Mouse (Mus musculus) testis, adult 2 months (tissue): ENCODE results near the gene Rcan2. TPM values are rescaled to one million over a fixed set of nuclear protein-coding genes. Genes with fewer than 3 reads are reported as not detected.

Experiments
- H3K27ac ChIP-seq: fragments of 200-500 bp; 2 replicates; pipeline ENCODE4 v1.5.1; 2012; ENCODE audit warnings: low read depth, low read length; ENCODE audit not compliant: control insufficient read depth, insufficient read depth
- H3K27me3 ChIP-seq: fragments of 200-500 bp; 2 replicates; pipeline ENCODE4 v1.6.1; 2012; ENCODE audit warnings: mild to moderate bottlenecking, low read length, moderate library complexity; ENCODE audit not compliant: control insufficient read depth, insufficient read depth
- H3K36me3 ChIP-seq: fragments of 200-500 bp; 2 replicates; pipeline ENCODE4 v1.6.1; 2012; ENCODE audit warnings: mild to moderate bottlenecking, low read length; ENCODE audit not compliant: control insufficient read depth, insufficient read depth
- H3K4me1 ChIP-seq: fragments of 200-500 bp; 2 replicates; pipeline ENCODE4 v1.6.1; 2012; ENCODE audit warnings: low read length; ENCODE audit not compliant: control insufficient read depth, insufficient read depth
- H3K4me3 ChIP-seq: fragments of 200-500 bp; 2 replicates; pipeline ENCODE4 v1.5.1; 2012; ENCODE audit warnings: low read depth, mild to moderate bottlenecking, low read length, moderate library complexity, mixed read lengths; ENCODE audit not compliant: control insufficient read depth
- CTCF ChIP-seq: fragments of 200-500 bp; IDR thresholded peaks from 2 replicates; pipeline ENCODE4 v1.5.1; 2012; ENCODE audit warnings: low read depth, mild to moderate bottlenecking, inconsistent platforms, low read length, moderate library complexity; ENCODE audit not compliant: control insufficient read depth, insufficient read depth, insufficient replicate concordance
- POLR2A ChIP-seq: fragments of 200-500 bp; IDR thresholded peaks from 2 replicates; pipeline ENCODE4 v1.6.1; 2012; ENCODE audit warnings: low read depth, mild to moderate bottlenecking, inconsistent platforms, low read length, moderate library complexity; ENCODE audit not compliant: control insufficient read depth
- polyA plus RNA-seq: library from polyadenylated mRNA; depleted of rRNA; stranded (reverse); fragments of >200 nt; gene quantifications from 2 replicates; pipeline ENCODE4 v1.2.3, GENCODE M21; 2012

The Rcan2 gene
- polyA plus RNA-seq, 1 experiment = 1.3 TPM

DNA sequence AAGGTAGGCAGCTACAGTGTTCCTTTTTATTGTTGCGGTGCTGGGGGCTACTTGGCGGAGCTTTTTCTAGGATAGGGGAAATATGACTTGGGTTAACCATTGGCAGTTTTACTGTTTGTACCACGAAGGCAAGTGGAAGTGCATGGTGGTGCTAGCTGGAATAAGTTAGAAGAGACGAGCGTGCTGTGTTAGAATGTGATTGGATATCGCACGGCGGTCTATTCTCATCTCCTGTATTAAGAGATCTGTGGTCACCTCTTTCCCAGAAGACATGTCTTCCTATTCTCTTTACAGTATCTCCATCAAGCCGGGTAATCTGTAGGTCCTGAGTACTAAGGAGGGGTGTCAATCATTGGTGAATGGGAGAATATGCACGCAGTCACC, 152.4 kb downstream of the Rcan2 start:
- Histone ChIP-seq H3K36me3 (no peaks in the 10 kb centered on the region), H3K27ac (no peak overlapping the region), H3K27me3 (no peaks in the 10 kb centered on the region), H3K4me1 (no peaks in the 10 kb centered on the region), H3K4me3 (no peak overlapping the region)
- TF ChIP-seq POLR2A (no peak), CTCF (no peak)

GRCm38 (mm10) chr17:43959797-43960196, 158.6 kb downstream of the Rcan2 start:
- H3K27me3 ChIP-seq = no peaks in the 10 kb centered on the region
- H3K36me3 ChIP-seq = no peaks in the 10 kb centered on the region
- no peak overlapping the region for H3K27ac ChIP-seq
- TF ChIP-seq CTCF (no peak), POLR2A (no peak)
- H3K4me1 ChIP-seq = no peaks in the 10 kb centered on the region
- no peak overlapping the region for H3K4me3 ChIP-seq

GRCm38 (mm10) chr17:43969943-43970342, 168.8 kb downstream of the Rcan2 start:
- TF ChIP-seq CTCF (no peak), POLR2A (no peak)
- H3K27ac ChIP-seq = no peak overlapping the region
- no peaks in the 10 kb centered on the region for H3K36me3 ChIP-seq
- no peaks in the 10 kb centered on the region for H3K27me3 ChIP-seq
- H3K4me1 ChIP-seq = no peaks in the 10 kb centered on the region
- no peak overlapping the region for H3K4me3 ChIP-seq

GRCm38 (mm10) chr17:43977572-43977971, 176.4 kb downstream of the Rcan2 start:
- TF ChIP-seq POLR2A = no peak
- no peak for TF ChIP-seq CTCF
- H3K4me1 ChIP-seq = no peaks in the 10 kb centered on the region
- no peaks in the 10 kb centered on the region for H3K27me3 ChIP-seq
- H3K27ac ChIP-seq = no peak overlapping the region
- no peak overlapping the region for H3K4me3 ChIP-seq
- H3K36me3 ChIP-seq = no peaks in the 10 kb centered on the region

GRCm38 (mm10) chr17:43979925-43980324, 178.8 kb downstream of the Rcan2 start:
- Histone ChIP-seq H3K36me3 (no peaks in the 10 kb centered on the region), H3K4me1 (no peaks in the 10 kb centered on the region), H3K27ac (no peak overlapping the region), H3K27me3 (no peaks in the 10 kb centered on the region), H3K4me3 (no peak overlapping the region)
- no peak for TF ChIP-seq POLR2A

DNA sequence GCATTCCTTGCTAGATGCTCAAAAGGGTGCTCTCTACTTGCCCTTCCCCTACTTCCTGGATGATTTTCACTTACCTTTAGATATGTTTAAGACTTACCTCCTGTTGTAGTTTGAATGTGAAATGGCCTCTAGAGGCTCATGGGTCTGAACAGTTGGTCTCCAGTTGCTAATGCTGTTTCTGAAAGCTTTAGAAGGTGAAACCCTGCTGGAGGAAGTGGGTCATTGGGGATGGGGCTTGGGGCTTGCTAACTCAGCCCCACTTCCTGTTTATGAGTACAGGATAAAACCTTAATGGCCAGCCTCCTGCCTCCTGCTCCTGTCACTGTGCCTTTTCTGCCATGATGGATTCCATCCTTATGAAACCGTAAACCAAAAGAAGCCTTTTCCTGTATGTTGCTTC, 181.4 kb downstream of the Rcan2 start:
- H3K27ac ChIP-seq = no peak overlapping the region

DNA sequence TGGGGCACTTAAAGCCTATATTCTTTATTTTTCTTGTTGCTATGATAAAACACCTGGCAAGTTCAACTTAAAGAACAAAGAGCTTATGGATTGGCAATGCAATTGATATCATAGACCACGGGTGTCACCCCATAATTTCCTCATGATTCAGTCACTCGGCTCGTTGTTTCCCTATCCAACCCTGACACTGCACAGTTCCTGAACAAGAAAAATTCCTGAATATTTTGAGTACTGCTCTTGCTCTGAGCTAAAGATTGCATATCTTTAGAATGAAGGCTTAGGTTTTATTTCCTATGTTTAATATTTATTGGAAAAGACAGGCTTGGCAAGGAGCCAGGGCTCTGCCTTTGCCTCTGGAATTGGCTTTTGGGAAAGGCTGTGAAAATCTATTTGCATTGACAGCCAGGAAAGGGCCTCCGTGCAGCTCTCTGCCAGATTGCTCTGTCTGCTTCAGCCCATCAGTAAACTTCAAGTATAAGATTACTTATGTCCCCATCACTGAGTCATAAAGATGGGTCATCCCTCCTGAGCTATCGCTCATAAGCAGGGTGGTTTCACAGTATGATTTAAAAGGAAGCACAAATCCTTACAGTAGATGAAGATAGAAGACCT, 188.3 kb downstream of the Rcan2 start:
- TF ChIP-seq POLR2A = no peak
- H3K27me3 ChIP-seq = no peaks in the 10 kb centered on the region
- H3K4me1 ChIP-seq = no peaks in the 10 kb centered on the region
- H3K36me3 ChIP-seq = no peaks in the 10 kb centered on the region
- no peak overlapping the region for H3K4me3 ChIP-seq
- no peak overlapping the region for H3K27ac ChIP-seq

More for the DNA sequence above, 181.4 kb downstream of the Rcan2 start:
- TF ChIP-seq POLR2A (no peak), CTCF (no peak)
- no peaks in the 10 kb centered on the region for H3K4me1 ChIP-seq
- no peaks in the 10 kb centered on the region for H3K27me3 ChIP-seq
- H3K4me3 ChIP-seq = no peak overlapping the region
- no peaks in the 10 kb centered on the region for H3K36me3 ChIP-seq

- no peaks in the 10 kb centered on the region for H3K4me1 ChIP-seq
- no peak overlapping the region for H3K27ac ChIP-seq
- TF ChIP-seq POLR2A (no peak), CTCF (no peak)
- H3K27me3 ChIP-seq = no peaks in the 10 kb centered on the region
- H3K36me3 ChIP-seq = no peaks in the 10 kb centered on the region
- H3K4me3 ChIP-seq = no peak overlapping the region
Observed at GRCm38 (mm10) chr17:43990957-43991383, 189.8 kb downstream of the Rcan2 start.
